Mouse (Mus musculus) spleen, adult 2 months (tissue): Measurements from ENCODE around the gene Jmjd8.

Experiments used
- CTCF ChIP-seq: fragments of 200-500 bp; IDR thresholded peaks from 2 replicates; pipeline ENCODE4 v1.5.1; 2011; ENCODE audit warnings: mild to moderate bottlenecking, inconsistent platforms; ENCODE audit not compliant: insufficient read depth, insufficient read length, insufficient replicate concordance; ENCODE audit errors: extremely low read depth
- POLR2A ChIP-seq: fragments of 200-500 bp; IDR thresholded peaks from 2 replicates; pipeline ENCODE4 v1.6.1; 2011; ENCODE audit warnings: low read depth, low read length, inconsistent platforms

- no peak for TF ChIP-seq CTCF
- TF ChIP-seq POLR2A: no peak
These were observed 35.0 kb downstream of the Jmjd8 start for GRCm38 (mm10) chr17:25863681-25864080.
